Mouse (Mus musculus) myocyte (in vitro differentiated cells): ENCODE data around the gene Scgb1b30. TPM values are rescaled to one million over a fixed set of nuclear protein-coding genes. Genes with fewer than 3 reads are reported as not detected.
"Not testable (repeated sequence)": the region's sequence is repeated elsewhere in the genome, so short reads cannot be mapped to it uniquely, and the experiment has no call there.

Experiments used
- H3K27me3 ChIP-seq: one replicate; pipeline ENCODE4 v1.6.1; 2011; ENCODE audit not compliant: control insufficient read depth, insufficient read depth, insufficient read length
- H3K36me3 ChIP-seq: one replicate; pipeline ENCODE4 v1.6.1; 2011; ENCODE audit not compliant: control insufficient read depth, insufficient read depth
- H3K4me2 ChIP-seq: one replicate; pipeline ENCODE4 v1.6.1; 2011; ENCODE audit warnings: low read depth, control low read depth
- H3K4me3 ChIP-seq: one replicate; pipeline ENCODE4 v1.5.1; 2011; ENCODE audit warnings: mild to moderate bottlenecking, control low read depth, moderate library complexity
- H3K79me2 ChIP-seq: one replicate; pipeline ENCODE4 v1.6.1; 2011; ENCODE audit not compliant: control insufficient read depth, insufficient read depth
- H3ac ChIP-seq: one replicate; pipeline ENCODE4 v1.6.1; 2011; ENCODE audit not compliant: control insufficient read depth, insufficient read length
- CEBPB ChIP-seq: IDR thresholded peaks from 2 replicates; pipeline ENCODE4 v1.6.1; 2011; ENCODE audit warnings: mild to moderate bottlenecking, moderate library complexity; ENCODE audit not compliant: poor library complexity, insufficient read depth, severe bottlenecking
- E2F4 ChIP-seq: IDR thresholded peaks from one replicate; pipeline ENCODE4 v1.6.1; 2011; ENCODE audit warnings: mild to moderate bottlenecking, control low read depth, moderate library complexity; ENCODE audit not compliant: insufficient read depth
- MAX ChIP-seq: IDR thresholded peaks from one replicate; pipeline ENCODE4 v1.6.1; 2011; ENCODE audit warnings: low read depth, mild to moderate bottlenecking, control low read depth
- MYOD1 ChIP-seq, 3 experiments: IDR thresholded peaks; one replicate each; pipeline ENCODE4 v1.6.1; 2011; ENCODE audit warnings: control low read depth in 2 of 3, low read depth in 2 of 3, mild to moderate bottlenecking in 2 of 3, moderate library complexity in 1 of 3; ENCODE audit not compliant: insufficient read length in 2 of 3, control insufficient read depth in 1 of 3
- MYOG ChIP-seq, 3 experiments: IDR thresholded peaks; one replicate each; pipeline ENCODE4 v1.6.1; 2011; ENCODE audit warnings: control low read depth in 2 of 3, low read depth in 2 of 3, mild to moderate bottlenecking in 2 of 3; ENCODE audit not compliant: insufficient read length in 2 of 3, control insufficient read depth in 1 of 3, insufficient read depth in 1 of 3
- POLR2A ChIP-seq: IDR thresholded peaks from one replicate; pipeline ENCODE4 v1.6.1; 2011; ENCODE audit warnings: low read depth, mild to moderate bottlenecking, control low read depth, moderate library complexity; ENCODE audit not compliant: insufficient read length
- POLR2AphosphoS2 ChIP-seq: IDR thresholded peaks from one replicate; pipeline ENCODE4 v1.6.1; 2011; ENCODE audit warnings: low read depth, control low read depth; ENCODE audit not compliant: insufficient read length
- REST ChIP-seq: IDR thresholded peaks from one replicate; pipeline ENCODE4 v1.6.1; 2011; ENCODE audit warnings: mild to moderate bottlenecking, control low read depth, moderate library complexity; ENCODE audit not compliant: insufficient read depth, insufficient read length
- SRF ChIP-seq: IDR thresholded peaks from one replicate; pipeline ENCODE4 v1.6.1; 2011; ENCODE audit warnings: low read depth; ENCODE audit not compliant: control insufficient read depth, insufficient read length
- TCF12 ChIP-seq: IDR thresholded peaks from one replicate; pipeline ENCODE4 v1.6.1; 2011; ENCODE audit warnings: mild to moderate bottlenecking, control low read depth; ENCODE audit not compliant: poor library complexity, insufficient read depth, severe bottlenecking
- TCF3 ChIP-seq: IDR thresholded peaks from one replicate; pipeline ENCODE4 v1.6.1; 2011; ENCODE audit warnings: low read depth, control low read depth; ENCODE audit not compliant: insufficient read length
- USF1 ChIP-seq: IDR thresholded peaks from one replicate; pipeline ENCODE4 v1.6.1; 2011; ENCODE audit warnings: low read depth, mild to moderate bottlenecking, control low read depth, moderate library complexity
- polyA plus RNA-seq: library from polyadenylated mRNA; unstranded; fragments of >200 nt; fragmentation: generic; extraction: Trizol; gene quantifications from one replicate; pipeline ENCODE4 v1.2.1, GENCODE M21; 2012; ENCODE audit warnings: missing spikeins

Gene Scgb1b30
- polyA plus RNA-seq: not detected

- no peaks in the 10 kb centered on the region for H3K27me3 ChIP-seq
- H3K4me3 ChIP-seq: no peak within 1 kb of the TSS
- H3K79me2 ChIP-seq: no peaks in the 10 kb centered on the region
- no peak within 1 kb of the TSS for H3ac ChIP-seq
- no peaks in the 10 kb centered on the region for H3K36me3 ChIP-seq
- no peak for TF ChIP-seq TCF3
- no peak for TF ChIP-seq POLR2AphosphoS2
- TF ChIP-seq E2F4: no peak
- TF ChIP-seq SRF: no peak
- no peak for TF ChIP-seq TCF12
- no peak for TF ChIP-seq MYOD1 (IDR thresholded peaks at IDR 0.05; ENCODE audit: control insufficient read depth in 1 of 3, insufficient read length in 2 of 3, low read depth in 2 of 3)
- TF ChIP-seq USF1: no peak
- no peak for TF ChIP-seq MYOG (IDR thresholded peaks at IDR 0.05; ENCODE audit: control insufficient read depth in 1 of 3, insufficient read depth in 1 of 3, insufficient read length in 2 of 3, low read depth in 2 of 3)
- no peak for TF ChIP-seq MAX
- TF ChIP-seq POLR2A: no peak
- no peak for TF ChIP-seq REST
- no peak for TF ChIP-seq CEBPB
- no peak within 1 kb of the TSS for H3K4me2 ChIP-seq
Measured at GRCm38 (mm10) chr7:34094911-34095481, at the start of gene Scgb1b30. Gene Scgb1b30 (plus strand): TSS chr7:34095431.

GRCm38 (mm10) chr7:34068132-34068531 lies 27.1 kb upstream of the Scgb1b30 start:
- H3K4me2 ChIP-seq, H3K79me2 ChIP-seq, H3K4me3 ChIP-seq, H3ac ChIP-seq, H3K27me3 ChIP-seq, H3K36me3 ChIP-seq: not testable (repeated sequence)

GRCm38 (mm10) chr7:34100002-34100401 lies 4.8 kb downstream of the Scgb1b30 start:
- no peak for TF ChIP-seq POLR2AphosphoS2
- no peak for TF ChIP-seq MAX
- no peak for TF ChIP-seq REST
- TF ChIP-seq SRF: no peak
- TF ChIP-seq MYOD1 (IDR thresholded peaks at IDR 0.05; ENCODE audit: control insufficient read depth in 1 of 3, insufficient read length in 2 of 3, low read depth in 2 of 3): no peak
- TF ChIP-seq E2F4: no peak
- no peak for TF ChIP-seq MYOG (IDR thresholded peaks at IDR 0.05; ENCODE audit: control insufficient read depth in 1 of 3, insufficient read depth in 1 of 3, insufficient read length in 2 of 3, low read depth in 2 of 3)
- TF ChIP-seq USF1: no peak
- no peak for TF ChIP-seq CEBPB
- TF ChIP-seq POLR2A: no peak
- no peaks in the 10 kb centered on the region for H3K27me3 ChIP-seq
- no peak overlapping the region for H3K4me3 ChIP-seq

DNA sequence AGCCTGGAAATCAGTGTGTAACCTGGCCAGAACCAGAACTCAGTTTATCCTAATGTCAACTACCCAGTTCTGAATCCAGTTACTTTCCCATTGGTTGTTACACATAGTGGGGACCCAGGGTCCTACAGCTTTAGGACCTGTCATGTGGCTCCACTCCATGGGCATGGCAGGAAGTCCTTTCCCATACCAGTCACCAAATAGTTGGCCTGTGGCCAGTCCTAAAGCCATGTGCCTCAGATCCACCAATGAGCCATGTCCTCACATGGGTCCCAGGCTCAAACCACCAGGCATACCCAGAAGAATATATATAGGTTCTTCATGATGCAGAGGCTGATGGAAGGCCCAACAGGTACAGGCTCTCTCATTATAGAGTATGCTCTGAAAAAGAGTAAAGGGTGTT lies 6.0 kb downstream of the Scgb1b30 start:
- no peak overlapping the region for H3K4me3 ChIP-seq
- no peak overlapping the region for H3K4me2 ChIP-seq
- no peaks in the 10 kb centered on the region for H3K36me3 ChIP-seq
- H3ac ChIP-seq: no peak overlapping the region
- H3K79me2 ChIP-seq: no peaks in the 10 kb centered on the region
- no peak for TF ChIP-seq MYOD1 (IDR thresholded peaks at IDR 0.05; ENCODE audit: control insufficient read depth in 1 of 3, insufficient read length in 2 of 3, low read depth in 2 of 3)
- no peaks in the 10 kb centered on the region for H3K27me3 ChIP-seq

More at GRCm38 (mm10) chr7:34100002-34100401, 4.8 kb downstream of the Scgb1b30 start:
- Histone ChIP-seq H3K79me2 (no peaks in the 10 kb centered on the region), H3K4me2 (no peak overlapping the region), H3ac (no peak overlapping the region), H3K36me3 (no peaks in the 10 kb centered on the region)

DNA sequence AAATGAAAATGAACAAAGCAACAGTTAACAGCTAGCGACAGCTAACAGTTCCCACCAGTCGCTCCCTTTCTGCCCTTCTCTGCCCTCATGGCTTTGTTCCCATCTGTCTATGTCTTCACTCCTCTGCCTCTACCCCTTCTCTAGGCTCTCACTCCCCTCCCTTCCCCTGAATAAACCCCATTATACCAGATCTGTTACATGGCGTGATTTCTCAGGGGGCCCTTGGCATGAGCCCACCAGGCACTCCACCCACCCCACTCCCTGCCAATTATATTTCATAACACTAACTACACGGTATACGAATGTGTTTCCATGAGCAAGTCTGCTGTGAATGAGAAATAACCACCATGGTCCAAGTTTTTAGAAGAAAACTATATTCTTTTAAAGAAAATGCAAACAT lies 14.0 kb downstream of the Scgb1b30 start:
- H3K27me3 ChIP-seq: no peaks in the 10 kb centered on the region
- no peak overlapping the region for H3K4me3 ChIP-seq
- no peak overlapping the region for H3K4me2 ChIP-seq
- peaks cover 4% of the 10 kb centered on the region for H3K36me3 ChIP-seq
- H3K79me2 ChIP-seq: no peaks in the 10 kb centered on the region
- no peak overlapping the region for H3ac ChIP-seq
- TF ChIP-seq REST (no peak), POLR2AphosphoS2 (no peak), POLR2A (no peak), USF1 (no peak), MYOG (IDR thresholded peaks at IDR 0.05; ENCODE audit: control insufficient read depth in 1 of 3, insufficient read depth in 1 of 3, insufficient read length in 2 of 3, low read depth in 2 of 3) (no peak), MAX (no peak), TCF3 (no peak), CEBPB (no peak), SRF (no peak), E2F4 (no peak), MYOD1 (IDR thresholded peaks at IDR 0.05; ENCODE audit: control insufficient read depth in 1 of 3, insufficient read length in 2 of 3, low read depth in 2 of 3) (no peak), TCF12 (no peak)
